Mouse (Mus musculus) frontal cortex, adult (tissue): ENCODE measurements at regions not wholly inside any gene's neighbourhood (a gene's known extent, or its start where the extent isn't known, plus 50 kb on each side); places are given as distances from the start of the nearest gene placed in this dataset.

Source experiments
- ATAC-seq: cut with Nextera tagmentation; 2 replicates; pipeline ENCODE4 v1.9.2; 2017; ENCODE audit warnings: mild to moderate bottlenecking, moderate library complexity, mixed read lengths; ENCODE audit not compliant: low TSS enrichment

GRCm38 (mm10) chr10:38288689-38289283, 532.8 kb downstream of the Rfpl4b start:
- ATAC-seq = no peak

DNA sequence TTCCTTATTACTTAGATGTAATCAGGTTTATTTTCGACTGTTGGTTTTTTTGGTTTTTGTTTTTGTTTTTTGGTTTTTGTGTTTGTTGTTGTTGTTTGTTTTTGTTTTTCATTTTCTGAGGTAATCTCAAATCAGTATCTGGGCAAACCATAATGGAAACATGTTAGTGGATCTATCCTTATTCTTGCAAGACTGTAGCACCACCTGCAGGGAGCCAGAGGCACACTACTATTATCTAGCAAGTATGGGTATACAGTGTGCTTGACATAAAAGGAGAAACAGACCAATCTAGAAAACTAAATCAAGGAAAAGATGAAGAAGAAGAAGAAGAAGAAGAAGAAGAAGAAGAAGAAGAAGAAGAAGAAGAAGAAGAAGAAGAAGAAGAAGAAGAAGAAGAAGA, 552.4 kb downstream of the Rfpl4b start:
- no peak for ATAC-seq

GRCm38 (mm10) chr10:38265564-38265963, 556.0 kb downstream of the Rfpl4b start:
- no peak for ATAC-seq

- ATAC-seq = no peak
Measured at GRCm38 (mm10) chr10:38246821-38247220, 574.8 kb downstream of the Rfpl4b start.
